Mouse (Mus musculus): Measurements from ENCODE around the gene Phlda3. TPM values are rescaled to one million over a fixed set of nuclear protein-coding genes. Genes with fewer than 3 reads are reported as not detected.

Phlda3 gene
- polyA plus RNA-seq, 1 experiment, result 11.2 TPM

- Histone ChIP-seq H3K36me3 (ENCODE audit: control insufficient read depth) (no peaks in the 10 kb centered on the region), H3K4me3 (replicated peaks) (no peak overlapping the region), H3K27me3 (ENCODE audit: control insufficient read depth) (peaks cover 48% of the 10 kb centered on the region), H3K4me1 (ENCODE audit: control insufficient read depth) (no peaks in the 10 kb centered on the region), H3K9me3 (ENCODE audit: control insufficient read depth, low read length) (no peaks in the 10 kb centered on the region; the same call in 1 of the 2 replicates)
- no peak for TF ChIP-seq GATA1 (IDR thresholded peaks at IDR 0.05; ENCODE audit: low read length)
- TF ChIP-seq TAL1 (IDR thresholded peaks at IDR 0.05; ENCODE audit: low read length), result no peak
Observed at GRCm38 (mm10) chr1:135813687-135814395, 47.9 kb downstream of the Phlda3 start.

- TF ChIP-seq TAL1 (IDR thresholded peaks at IDR 0.05; ENCODE audit: low read length) (no peak), GATA1 (IDR thresholded peaks at IDR 0.05; ENCODE audit: low read length) (no peak)
- Histone ChIP-seq H3K9me3 (ENCODE audit: control insufficient read depth, low read length) (no peaks in the 10 kb centered on the region; the same call in 1 of the 2 replicates), H3K27me3 (ENCODE audit: control insufficient read depth) (peaks cover 55% of the 10 kb centered on the region), H3K4me3 (replicated peaks) (no peak overlapping the region), H3K4me1 (ENCODE audit: control insufficient read depth) (no peaks in the 10 kb centered on the region), H3K36me3 (ENCODE audit: control insufficient read depth) (no peaks in the 10 kb centered on the region)
Observed at GRCm38 (mm10) chr1:135814531-135814930, 48.6 kb downstream of the Phlda3 start.

DNA sequence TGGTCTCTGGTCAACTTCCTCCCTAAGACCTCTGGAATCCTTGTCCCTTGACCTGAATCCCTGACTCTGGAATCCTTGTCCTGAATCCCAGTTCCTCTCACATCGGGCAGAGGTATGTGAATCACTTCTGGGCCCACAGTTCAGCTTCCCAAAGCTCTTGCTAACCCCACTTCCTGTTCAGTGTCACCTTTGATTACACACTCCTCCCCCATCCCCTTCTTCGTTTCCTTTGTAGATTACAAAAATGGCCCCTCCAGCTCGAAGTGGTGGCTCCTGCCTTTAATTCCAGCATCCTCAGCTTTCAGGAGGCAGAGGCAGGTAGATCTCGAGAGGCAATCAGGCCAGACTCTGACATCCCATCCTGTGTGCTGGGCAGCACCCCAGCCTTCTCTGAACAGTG, 51.7 kb downstream of the Phlda3 start:
- TF ChIP-seq GATA1 (IDR thresholded peaks at IDR 0.05; ENCODE audit: low read length), result no peak
- TF ChIP-seq TAL1 (IDR thresholded peaks at IDR 0.05; ENCODE audit: low read length), result no peak
- no peaks in the 10 kb centered on the region; the same call in 1 of the 2 replicates for H3K9me3 ChIP-seq (ENCODE audit: control insufficient read depth, low read length)
- no peaks in the 10 kb centered on the region for H3K4me1 ChIP-seq (ENCODE audit: control insufficient read depth)
- H3K27me3 ChIP-seq (ENCODE audit: control insufficient read depth), result peaks cover 78% of the 10 kb centered on the region
- H3K4me3 ChIP-seq (replicated peaks), result no peak overlapping the region
- no peaks in the 10 kb centered on the region for H3K36me3 ChIP-seq (ENCODE audit: control insufficient read depth)

DNA sequence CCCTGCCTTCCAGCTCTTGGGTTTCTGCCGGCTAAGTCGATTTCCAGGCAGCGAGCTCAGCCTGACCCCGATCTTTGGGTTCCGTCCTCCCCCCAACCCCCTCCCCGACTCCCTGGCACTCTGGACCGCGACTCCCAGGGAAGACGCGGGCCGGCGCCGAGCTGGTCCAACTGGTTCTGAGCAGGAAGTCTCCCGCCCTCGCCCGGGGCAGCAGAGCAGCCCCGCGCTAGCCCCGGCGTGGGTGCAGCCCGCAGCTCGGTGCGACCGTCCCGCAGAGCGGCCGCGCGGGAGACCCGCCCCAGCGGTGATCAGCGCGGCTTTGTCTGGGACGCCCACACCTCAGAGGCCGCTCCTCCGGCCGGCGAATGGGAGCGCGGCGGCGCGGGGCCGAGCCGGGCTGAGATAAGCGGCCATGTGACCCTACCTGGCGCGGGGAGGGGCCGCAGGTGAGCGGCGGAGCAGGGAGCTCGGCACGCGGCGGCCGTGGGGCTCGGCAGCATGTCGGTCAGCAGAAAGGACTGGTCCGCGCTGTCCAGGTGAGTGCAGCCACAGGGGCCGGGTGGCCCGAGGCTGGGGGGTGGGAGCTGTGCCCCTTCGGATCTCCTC, 52.7 kb downstream of the Phlda3 start, which contains the start of gene Lad1:
Lad1 (plus strand) TSS at position 118 of the 606 bp plus-strand sequence.
- Histone ChIP-seq H3K27me3 (ENCODE audit: control insufficient read depth) (peaks cover 80% of the 10 kb centered on the region), H3K4me3 (replicated peaks) (no peak within 1 kb of the TSS), H3K4me1 (ENCODE audit: control insufficient read depth) (no peaks in the 10 kb centered on the region), H3K9me3 (ENCODE audit: control insufficient read depth, low read length) (no peaks in the 10 kb centered on the region; the same call in 1 of the 2 replicates), H3K36me3 (ENCODE audit: control insufficient read depth) (no peaks in the 10 kb centered on the region)
- TF ChIP-seq TAL1 (IDR thresholded peaks at IDR 0.05; ENCODE audit: low read length) (no peak), GATA1 (IDR thresholded peaks at IDR 0.05; ENCODE audit: low read length) (no peak)

Other genes with a start within 250 kb of the Phlda3 start
- gene Nav1, start 158.8 kb upstream of the Phlda3 start, polyA plus RNA-seq (2012), result 0.01 and 0.04 TPM in 2 replicates
- gene Csrp1, start 46.1 kb upstream of the Phlda3 start, polyA plus RNA-seq (2012), result 3.8 and 4.0 TPM in 2 replicates
- gene Tnni1, start 13.3 kb downstream of the Phlda3 start, polyA plus RNA-seq (2012), result 0.07 TPM in 1 of 2 replicates, not detected in the other
- 0.01 TPM in 1 of 2 replicates, not detected in the other for gene Lad1, start 52.5 kb downstream of the Phlda3 start, polyA plus RNA-seq (2012)
- 0.01 TPM in 1 of 2 replicates, not detected in the other for gene Tnnt2, start 70.2 kb downstream of the Phlda3 start, polyA plus RNA-seq (2012)
- not detected in 2 replicates for gene Pkp1, start 153.1 kb downstream of the Phlda3 start, polyA plus RNA-seq (2012)
- not detected in 2 replicates for gene Igfn1, start 240.2 kb downstream of the Phlda3 start, polyA plus RNA-seq (2012)
- gene Tmem9, start 242.0 kb downstream of the Phlda3 start, polyA plus RNA-seq (2012), result 8.2 and 10.2 TPM in 2 replicates